Mouse (Mus musculus) embryo, embryonic 11 days (tissue): ENCODE measurements around the gene Hpn.

Source experiments
- DNase-seq: peaks from one replicate; pipeline ENCODE4 v3.0.0-alpha.2; 2015

The Hpn gene

DNA sequence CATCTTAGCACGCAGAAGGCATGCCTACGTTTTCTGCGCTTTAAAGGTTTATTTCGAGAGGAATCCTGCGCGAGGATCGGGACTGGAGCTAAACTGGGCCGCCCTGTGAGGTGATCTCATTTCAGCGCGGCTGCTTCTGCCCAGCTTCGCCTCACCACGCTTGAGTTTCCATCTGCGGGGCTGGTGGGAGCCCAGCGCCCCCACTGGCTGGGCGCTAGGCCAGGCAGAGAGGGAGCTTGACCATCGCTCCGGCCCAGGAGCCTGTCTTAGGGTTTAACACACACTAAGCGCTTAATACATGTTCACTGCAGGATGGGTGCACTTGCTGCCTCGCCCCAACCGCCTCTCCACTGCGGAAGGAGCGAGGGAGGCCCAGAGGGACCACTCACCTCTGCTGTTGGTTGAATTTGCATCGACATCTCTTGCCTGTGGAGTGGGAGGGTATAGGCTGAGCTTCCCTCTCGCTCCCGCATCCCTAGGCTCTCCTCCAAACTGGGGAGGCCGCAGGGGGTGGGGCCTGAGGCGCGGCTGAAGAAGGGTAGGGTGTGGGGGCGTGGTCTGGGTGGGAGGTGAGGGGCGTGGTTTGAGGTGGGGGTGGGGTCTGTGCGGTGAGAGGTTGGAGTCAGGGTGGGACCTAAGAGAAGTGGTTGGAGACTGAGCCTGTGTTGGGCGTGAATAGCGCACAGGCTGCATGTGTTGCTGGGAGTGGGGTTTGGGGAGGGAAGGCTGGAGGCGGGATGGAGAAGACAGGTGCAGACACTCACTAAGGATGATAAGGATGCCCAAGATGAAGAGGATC is 62.3 kb downstream of the Hpn start:
- DNase-seq: peak; percentile 63

DNA sequence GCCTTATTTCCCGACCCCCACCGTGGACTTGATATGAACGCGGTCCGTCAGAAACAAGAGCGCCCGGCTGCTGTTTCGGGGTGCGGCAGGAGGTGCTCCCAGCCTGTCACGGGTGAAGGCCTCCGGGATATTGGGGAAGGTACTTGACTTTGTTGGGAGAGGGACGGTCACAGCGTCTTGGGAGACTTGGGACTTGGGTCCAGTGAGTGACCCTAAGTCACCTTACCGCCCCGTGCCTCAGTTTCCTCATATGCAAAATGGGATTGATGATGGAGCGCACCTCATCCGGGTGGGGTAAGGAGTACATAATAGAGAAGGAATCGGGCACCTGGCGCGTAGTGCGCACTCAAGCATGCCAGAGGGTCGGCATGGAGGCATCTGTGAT is 62.8 kb downstream of the Hpn start:
- no peak for DNase-seq

DNA sequence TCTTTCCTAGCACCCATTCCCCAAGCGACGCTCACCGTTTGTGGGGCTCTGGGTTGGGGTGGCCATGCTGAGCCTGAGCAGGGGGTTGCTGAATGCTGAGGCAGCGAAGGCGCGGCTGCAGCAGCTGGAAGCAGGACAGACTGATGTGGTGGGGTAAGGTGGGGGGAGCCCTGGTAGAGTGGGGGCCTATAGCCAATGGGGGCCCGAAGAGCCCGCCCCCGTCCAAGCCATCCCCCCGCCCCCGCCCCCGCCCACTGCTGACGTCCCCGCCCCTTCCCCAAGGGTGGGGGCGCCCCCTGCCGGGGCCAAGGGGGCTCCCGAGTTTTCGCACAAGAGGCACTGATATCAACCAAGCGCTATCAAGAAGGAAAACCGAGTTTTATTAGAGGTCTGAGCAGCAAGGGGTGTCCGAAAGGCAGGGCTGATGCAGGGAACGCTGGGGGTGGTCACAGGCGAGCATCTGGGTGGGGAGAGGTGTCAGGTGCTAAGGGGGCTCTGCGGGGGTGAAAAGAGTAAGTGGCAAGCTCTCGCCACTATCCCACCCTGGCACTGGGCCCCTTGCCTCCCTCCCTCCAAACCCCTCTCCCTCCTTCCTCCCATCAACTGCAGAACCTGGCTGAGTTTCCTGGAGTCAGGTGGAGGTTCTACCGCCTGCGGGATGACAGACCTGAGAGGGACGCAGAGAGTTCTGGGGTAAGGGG is 63.6 kb downstream of the Hpn start, which contains the start of gene Fxyd7:
Gene Fxyd7, minus strand, starts transcription at position 147 of the 701 bp plus-strand sequence.
- no peak for DNase-seq

DNA sequence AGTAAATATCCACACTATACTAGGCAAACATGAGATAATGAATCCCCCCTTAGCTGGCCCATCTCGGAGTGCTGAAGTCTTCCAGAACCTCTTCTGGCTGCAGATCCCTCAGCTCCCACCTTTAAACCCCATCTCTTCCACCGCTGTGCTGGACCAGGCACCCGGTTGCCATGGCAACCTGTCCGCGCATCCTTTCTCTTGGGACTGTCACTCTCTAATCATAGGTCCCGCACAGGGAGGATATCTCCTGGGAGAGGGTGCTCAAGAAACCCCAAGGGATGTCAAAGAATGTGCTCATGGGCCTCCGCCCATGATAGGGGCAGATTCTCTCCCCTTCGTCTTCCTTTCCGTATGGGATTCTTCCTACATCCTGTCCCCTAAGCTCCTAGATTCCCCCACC is 64.2 kb downstream of the Hpn start:
- no peak for DNase-seq

DNA sequence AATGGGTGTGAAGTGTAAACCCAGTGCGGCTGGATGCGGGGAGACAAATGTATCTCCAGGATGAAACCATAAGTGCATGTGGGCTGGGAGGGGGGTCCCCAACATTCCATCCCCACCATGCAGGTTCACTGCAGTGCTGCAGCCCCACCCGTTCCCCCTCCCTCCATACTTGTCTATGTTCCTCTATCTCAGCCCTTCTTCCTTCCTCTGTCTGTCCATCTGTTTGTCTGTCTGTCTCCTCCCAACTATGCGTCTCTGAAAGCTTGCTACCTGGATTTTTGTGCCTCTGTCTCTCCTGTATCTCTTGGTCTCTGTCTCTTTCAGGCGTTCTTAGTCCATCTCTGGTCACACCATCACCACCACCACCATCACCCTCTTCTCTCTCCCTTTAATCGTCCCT is 64.6 kb downstream of the Hpn start:
- DNase-seq: no peak

DNA sequence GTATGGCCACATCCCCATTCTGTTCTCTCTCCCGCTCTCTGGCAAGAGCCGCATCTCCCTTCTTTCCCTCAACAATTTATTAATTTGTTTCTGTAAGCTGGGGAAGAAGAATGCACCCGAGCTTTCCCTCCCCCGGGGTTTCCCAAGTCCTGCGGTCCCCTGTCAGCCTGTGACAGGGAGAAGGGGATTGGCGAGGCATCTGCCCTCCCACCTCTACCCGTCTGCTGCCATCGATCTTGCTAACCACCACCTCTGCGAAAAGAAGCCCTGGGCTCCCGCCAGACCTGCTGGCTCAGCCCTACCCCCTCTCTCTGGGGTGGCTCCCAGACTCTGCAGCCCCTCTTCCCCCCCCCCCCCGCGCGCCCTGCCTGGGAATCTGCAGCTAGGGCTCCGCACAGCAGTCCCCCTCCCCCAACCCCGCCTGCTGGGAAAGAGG is 65.2 kb downstream of the Hpn start:
- DNase-seq: peak; percentile 31

DNA sequence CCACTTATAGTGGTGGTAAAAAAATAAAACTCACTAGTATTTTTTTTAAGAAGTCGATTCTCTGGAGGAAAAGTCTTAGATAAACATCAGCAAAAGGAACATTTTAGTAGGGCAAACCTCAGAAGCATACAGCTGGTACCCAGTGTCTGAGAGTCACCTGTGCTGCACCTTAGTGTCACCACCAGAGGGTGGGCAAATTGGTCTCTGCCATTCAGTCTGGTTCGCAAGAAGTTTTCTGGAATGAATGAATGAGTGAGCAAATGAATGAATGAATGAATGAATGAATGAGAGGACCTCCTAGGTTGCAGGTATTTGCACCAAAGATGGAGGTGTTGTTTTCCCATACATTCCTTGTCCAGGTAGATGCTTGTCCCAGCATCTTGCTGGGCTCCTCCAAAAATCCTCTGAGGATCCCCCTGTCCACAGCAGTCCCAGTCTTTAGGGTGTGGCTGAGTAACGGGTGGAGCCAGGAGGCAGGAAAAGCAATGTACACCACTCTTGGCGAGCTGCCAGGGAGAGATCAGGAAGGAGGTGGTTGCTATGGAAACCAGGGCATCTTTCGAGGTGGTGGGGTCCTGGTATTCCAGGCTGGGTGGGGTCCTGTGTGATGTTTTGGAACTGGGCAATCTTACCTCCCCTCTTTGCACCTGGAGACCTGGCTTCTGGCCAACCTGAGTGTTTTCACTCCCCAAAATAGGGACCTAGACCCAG is 65.8 kb downstream of the Hpn start:
- peak; percentile 66 for DNase-seq
